Mouse (Mus musculus): ENCODE measurements around the gene Sh3tc1. TPM values are rescaled to one million over a fixed set of nuclear protein-coding genes. Genes with fewer than 3 reads are reported as not detected.

Sh3tc1 gene
- polyA plus RNA-seq, 1 experiment from 2014 or later = 4.0 TPM

GRCm38 (mm10) chr5:35710931-35711330 is 28.9 kb downstream of the Sh3tc1 start:
- Histone ChIP-seq H3K4me3 (ENCODE audit: low read depth, low read length) (no peak overlapping the region), H3K36me3 (ENCODE audit: control insufficient read depth, insufficient read depth, low read length) (no peaks in the 10 kb centered on the region), H3K9me3 (ENCODE audit: control insufficient read depth, low read length) (no peaks in the 10 kb centered on the region), H3K4me2 (no peak overlapping the region), H3K4me1 (replicated peaks; ENCODE audit: control insufficient read depth, insufficient read depth, low read length) (no peaks in the 10 kb centered on the region), H3K27me3 (replicated peaks; ENCODE audit: control insufficient read depth, insufficient read depth, low read length) (no peaks in the 10 kb centered on the region), H3K9ac (ENCODE audit: low read depth, low read length) (no peak overlapping the region), H3K27ac (ENCODE audit: low read depth, low read length) (no peak overlapping the region)
- 58% methylated on average over 3 of the region's 3 CpGs for WGBS
- DNase-seq (ENCODE audit: low spot score) = no peak
- no peak for ATAC-seq (replicated peaks; ENCODE audit: low FRiP score)

- DNase-seq (ENCODE audit: low spot score) (no peak), ATAC-seq (replicated peaks; ENCODE audit: low FRiP score) (no peak)
- H3K9me3 ChIP-seq (ENCODE audit: control insufficient read depth, low read length) = no peaks in the 10 kb centered on the region
- H3K36me3 ChIP-seq (ENCODE audit: control insufficient read depth, insufficient read depth, low read length) = no peaks in the 10 kb centered on the region
- H3K9ac ChIP-seq (ENCODE audit: low read depth, low read length) = no peak overlapping the region
- H3K4me2 ChIP-seq = no peak overlapping the region
- no peak overlapping the region for H3K27ac ChIP-seq (ENCODE audit: low read depth, low read length)
- H3K27me3 ChIP-seq (replicated peaks; ENCODE audit: control insufficient read depth, insufficient read depth, low read length) = no peaks in the 10 kb centered on the region
- WGBS = 63% methylated on average over 3 of the region's 3 CpGs
- H3K4me1 ChIP-seq (replicated peaks; ENCODE audit: control insufficient read depth, insufficient read depth, low read length) = no peaks in the 10 kb centered on the region
- H3K4me3 ChIP-seq (ENCODE audit: low read depth, low read length) = no peak overlapping the region
These were observed 29.3 kb downstream of the Sh3tc1 start for GRCm38 (mm10) chr5:35710481-35710880.

DNA sequence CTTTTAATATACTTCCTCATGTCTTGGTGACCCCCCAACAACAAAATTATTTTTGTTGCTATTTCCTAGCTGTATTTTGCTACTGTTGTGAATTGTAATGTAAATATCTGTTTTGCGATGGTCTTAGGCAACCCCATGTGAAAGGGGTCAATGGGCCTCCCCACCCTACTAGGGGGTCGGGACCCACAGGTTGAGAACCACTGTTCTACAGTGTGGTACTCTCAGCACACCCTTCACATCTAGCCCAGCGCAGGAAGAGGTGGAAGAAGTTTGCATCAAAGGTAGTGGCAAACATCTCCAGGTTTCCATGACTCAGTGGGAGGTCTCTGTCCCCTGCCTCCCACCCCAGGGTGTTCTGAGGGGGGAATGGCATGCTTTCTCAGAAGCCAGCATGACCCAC is 34.4 kb downstream of the Sh3tc1 start:
- H3K9ac ChIP-seq (ENCODE audit: low read depth, low read length) = no peak overlapping the region
- H3K9me3 ChIP-seq (ENCODE audit: control insufficient read depth, low read length) = no peaks in the 10 kb centered on the region
- no peaks in the 10 kb centered on the region for H3K36me3 ChIP-seq (ENCODE audit: control insufficient read depth, insufficient read depth, low read length)
- no peaks in the 10 kb centered on the region for H3K4me1 ChIP-seq (replicated peaks; ENCODE audit: control insufficient read depth, insufficient read depth, low read length)
- no peak overlapping the region for H3K4me3 ChIP-seq (ENCODE audit: low read depth, low read length)
- H3K27ac ChIP-seq (ENCODE audit: low read depth, low read length) = no peak overlapping the region
- no peaks in the 10 kb centered on the region for H3K27me3 ChIP-seq (replicated peaks; ENCODE audit: control insufficient read depth, insufficient read depth, low read length)
- no peak for DNase-seq (ENCODE audit: low spot score)
- no peak for ATAC-seq (replicated peaks; ENCODE audit: low FRiP score)
- 83% methylated on average over 3 of the region's 3 CpGs for WGBS
- no peak overlapping the region for H3K4me2 ChIP-seq

GRCm38 (mm10) chr5:35703814-35704213 is 36.0 kb downstream of the Sh3tc1 start:
- Histone ChIP-seq H3K4me3 (ENCODE audit: low read depth, low read length) (no peak overlapping the region), H3K4me1 (replicated peaks; ENCODE audit: control insufficient read depth, insufficient read depth, low read length) (no peaks in the 10 kb centered on the region), H3K9me3 (ENCODE audit: control insufficient read depth, low read length) (no peaks in the 10 kb centered on the region), H3K36me3 (ENCODE audit: control insufficient read depth, insufficient read depth, low read length) (no peaks in the 10 kb centered on the region), H3K27ac (ENCODE audit: low read depth, low read length) (no peak overlapping the region), H3K27me3 (replicated peaks; ENCODE audit: control insufficient read depth, insufficient read depth, low read length) (no peaks in the 10 kb centered on the region), H3K9ac (ENCODE audit: low read depth, low read length) (no peak overlapping the region), H3K4me2 (no peak overlapping the region)
- 88% methylated on average over 4 of the region's 4 CpGs for WGBS
- DNase-seq (ENCODE audit: low spot score) = no peak
- ATAC-seq (replicated peaks; ENCODE audit: low FRiP score) = no peak

DNA sequence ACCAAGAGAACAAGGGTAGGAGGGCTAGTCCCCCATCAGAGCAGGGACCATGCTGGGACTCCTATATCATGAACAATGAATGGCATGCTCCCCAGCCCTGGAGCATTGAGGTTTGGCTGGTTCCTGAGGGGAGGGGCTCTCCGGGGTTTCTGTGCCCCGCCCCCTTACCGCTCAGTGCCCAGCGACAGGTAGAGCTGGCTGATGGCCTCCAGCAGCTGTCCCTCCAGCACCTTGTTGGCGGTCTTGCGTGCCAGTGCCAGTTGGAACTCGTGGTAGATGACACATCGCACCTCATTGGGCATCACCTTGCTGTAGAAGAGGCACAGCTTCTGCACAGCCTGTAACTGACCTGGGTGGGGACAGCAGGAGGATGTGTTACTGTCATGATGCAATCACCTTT is 36.6 kb downstream of the Sh3tc1 start:
- DNase-seq (ENCODE audit: low spot score) (no peak), ATAC-seq (replicated peaks; ENCODE audit: low FRiP score) (no peak)
- no peak overlapping the region for H3K4me2 ChIP-seq
- H3K4me1 ChIP-seq (replicated peaks; ENCODE audit: control insufficient read depth, insufficient read depth, low read length) = no peaks in the 10 kb centered on the region
- no peaks in the 10 kb centered on the region for H3K27me3 ChIP-seq (replicated peaks; ENCODE audit: control insufficient read depth, insufficient read depth, low read length)
- no peaks in the 10 kb centered on the region for H3K9me3 ChIP-seq (ENCODE audit: control insufficient read depth, low read length)
- 82% methylated on average over 8 of the region's 8 CpGs for WGBS
- H3K9ac ChIP-seq (ENCODE audit: low read depth, low read length) = no peak overlapping the region
- H3K27ac ChIP-seq (ENCODE audit: low read depth, low read length) = no peak overlapping the region
- H3K4me3 ChIP-seq (ENCODE audit: low read depth, low read length) = no peak overlapping the region
- H3K36me3 ChIP-seq (ENCODE audit: control insufficient read depth, insufficient read depth, low read length) = no peaks in the 10 kb centered on the region

GRCm38 (mm10) chr5:35702582-35703140 is 37.1 kb downstream of the Sh3tc1 start:
- Histone ChIP-seq H3K9ac (ENCODE audit: low read depth, low read length) (no peak overlapping the region), H3K27ac (ENCODE audit: low read depth, low read length) (no peak overlapping the region), H3K27me3 (replicated peaks; ENCODE audit: control insufficient read depth, insufficient read depth, low read length) (no peaks in the 10 kb centered on the region), H3K4me3 (ENCODE audit: low read depth, low read length) (no peak overlapping the region), H3K36me3 (ENCODE audit: control insufficient read depth, insufficient read depth, low read length) (no peaks in the 10 kb centered on the region), H3K4me2 (no peak overlapping the region), H3K9me3 (ENCODE audit: control insufficient read depth, low read length) (no peaks in the 10 kb centered on the region), H3K4me1 (replicated peaks; ENCODE audit: control insufficient read depth, insufficient read depth, low read length) (no peaks in the 10 kb centered on the region)
- DNase-seq (ENCODE audit: low spot score) (no peak), ATAC-seq (replicated peaks; ENCODE audit: low FRiP score) (no peak)
- 77% methylated on average over 4 of the region's 4 CpGs for WGBS

GRCm38 (mm10) chr5:35701042-35701441 is 38.7 kb downstream of the Sh3tc1 start:
- no peak overlapping the region for H3K4me3 ChIP-seq (ENCODE audit: low read depth, low read length)
- H3K4me2 ChIP-seq = no peak overlapping the region
- H3K27me3 ChIP-seq (replicated peaks; ENCODE audit: control insufficient read depth, insufficient read depth, low read length) = no peaks in the 10 kb centered on the region
- DNase-seq (ENCODE audit: low spot score) = peak; percentile 62
- no peak for ATAC-seq (replicated peaks; ENCODE audit: low FRiP score)
- WGBS = 49% methylated on average over 6 of the region's 6 CpGs
- no peak overlapping the region for H3K9ac ChIP-seq (ENCODE audit: low read depth, low read length)
- H3K9me3 ChIP-seq (ENCODE audit: control insufficient read depth, low read length) = no peaks in the 10 kb centered on the region
- H3K36me3 ChIP-seq (ENCODE audit: control insufficient read depth, insufficient read depth, low read length) = no peaks in the 10 kb centered on the region
- H3K4me1 ChIP-seq (replicated peaks; ENCODE audit: control insufficient read depth, insufficient read depth, low read length) = no peaks in the 10 kb centered on the region
- no peak overlapping the region for H3K27ac ChIP-seq (ENCODE audit: low read depth, low read length)

- H3K9ac ChIP-seq (ENCODE audit: low read depth, low read length) = no peak overlapping the region
- no peaks in the 10 kb centered on the region for H3K4me1 ChIP-seq (replicated peaks; ENCODE audit: control insufficient read depth, insufficient read depth, low read length)
- no peaks in the 10 kb centered on the region for H3K27me3 ChIP-seq (replicated peaks; ENCODE audit: control insufficient read depth, insufficient read depth, low read length)
- 34% methylated on average over 5 of the region's 5 CpGs for WGBS
- H3K36me3 ChIP-seq (ENCODE audit: control insufficient read depth, insufficient read depth, low read length) = no peaks in the 10 kb centered on the region
- no peak overlapping the region for H3K4me3 ChIP-seq (ENCODE audit: low read depth, low read length)
- no peak overlapping the region for H3K27ac ChIP-seq (ENCODE audit: low read depth, low read length)
- ATAC-seq (replicated peaks; ENCODE audit: low FRiP score) (no peak), DNase-seq (ENCODE audit: low spot score) (no peak)
- no peak overlapping the region for H3K4me2 ChIP-seq
- no peaks in the 10 kb centered on the region for H3K9me3 ChIP-seq (ENCODE audit: control insufficient read depth, low read length)
These were observed 44.0 kb downstream of the Sh3tc1 start for GRCm38 (mm10) chr5:35695815-35696214.

GRCm38 (mm10) chr5:35693638-35694037 is 46.1 kb downstream of the Sh3tc1 start:
- Histone ChIP-seq H3K4me1 (replicated peaks; ENCODE audit: control insufficient read depth, insufficient read depth, low read length) (no peaks in the 10 kb centered on the region), H3K27me3 (replicated peaks; ENCODE audit: control insufficient read depth, insufficient read depth, low read length) (no peaks in the 10 kb centered on the region), H3K36me3 (ENCODE audit: control insufficient read depth, insufficient read depth, low read length) (no peaks in the 10 kb centered on the region), H3K4me3 (ENCODE audit: low read depth, low read length) (no peak overlapping the region), H3K9ac (ENCODE audit: low read depth, low read length) (no peak overlapping the region), H3K4me2 (no peak overlapping the region), H3K27ac (ENCODE audit: low read depth, low read length) (no peak overlapping the region), H3K9me3 (ENCODE audit: control insufficient read depth, low read length) (no peaks in the 10 kb centered on the region)
- 47% methylated on average over 4 of the region's 4 CpGs for WGBS
- no peak for ATAC-seq (replicated peaks; ENCODE audit: low FRiP score)
- no peak for DNase-seq (ENCODE audit: low spot score)

Measured in liver, embryonic 11.5 days (tissue).